Mouse (Mus musculus) bone marrow macrophage, adult 2 months (primary cell): ENCODE measurements around the gene Kif24.

Experiments used
- CTCF ChIP-seq: IDR thresholded peaks from 2 replicates; pipeline ENCODE4 v1.5.1; 2012; ENCODE audit warnings: low read depth, mild to moderate bottlenecking, low read length, moderate library complexity
- POLR2A ChIP-seq: IDR thresholded peaks from 2 replicates; pipeline ENCODE4 v1.6.1; 2012; ENCODE audit warnings: mild to moderate bottlenecking, low read depth, low read length, borderline replicate concordance

DNA sequence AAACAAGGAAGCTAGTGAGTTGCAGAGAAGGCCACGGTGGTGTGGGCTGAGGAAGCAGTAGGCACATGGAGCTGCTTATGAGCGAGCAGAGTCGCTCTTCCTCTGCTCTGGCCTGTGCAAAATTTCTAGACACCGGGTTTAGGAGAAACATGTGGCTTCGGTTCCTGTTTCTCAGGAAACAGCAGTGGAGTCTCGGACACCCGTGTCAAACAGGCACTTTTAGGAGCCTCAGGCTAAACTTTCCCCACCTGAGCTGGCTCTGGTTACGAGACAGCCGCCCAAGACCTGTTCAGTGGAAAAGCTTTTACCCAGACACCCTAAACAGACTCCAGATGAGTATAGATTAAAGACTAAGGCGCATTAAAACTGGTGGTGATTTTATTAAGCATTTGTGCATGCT is 4.5 kb upstream of the Kif24 start:
- TF ChIP-seq CTCF, result no peak
- no peak for TF ChIP-seq POLR2A
